Mouse (Mus musculus) neural tube, embryonic 11.5 days (tissue): ENCODE measurements around the gene Srxn1. TPM values are rescaled to one million over a fixed set of nuclear protein-coding genes. Genes with fewer than 3 reads are reported as not detected.
A peak's percentile ranks its signal among the peaks of the same experiment; 100 is the strongest.

Experiments
- ATAC-seq: fragments of 200-750 bp; cut with Nextera tagmentation; 2 replicates; pipeline ENCODE4 v1.8.0; 2017; ENCODE audit warnings: moderate number of reproducible peaks, mild to moderate bottlenecking, moderate TSS enrichment, moderate library complexity; ENCODE audit not compliant: insufficient read depth, low FRiP score, low TSS enrichment
- DNase-seq: peaks from one replicate; pipeline ENCODE4 v3.0.0-alpha.2; 2015; ENCODE audit warnings: low spot score
- H3K27ac ChIP-seq: fragments of 300-500 bp; sonication (generic); 2 replicates; pipeline ENCODE4 v1.5.1; 2014; ENCODE audit warnings: low read depth, mild to moderate bottlenecking, low read length
- H3K27me3 ChIP-seq: fragments of 300-500 bp; sonication (generic); 2 replicates; pipeline ENCODE4 v1.6.1; 2014; ENCODE audit warnings: mild to moderate bottlenecking, low read length, mixed read lengths; ENCODE audit not compliant: control insufficient read depth, insufficient read depth
- H3K36me3 ChIP-seq: fragments of 300-500 bp; sonication (generic); 2 replicates; pipeline ENCODE4 v1.6.1; 2014; ENCODE audit warnings: mild to moderate bottlenecking, low read length, moderate library complexity, mixed read lengths; ENCODE audit not compliant: control insufficient read depth, insufficient read depth
- H3K4me1 ChIP-seq: fragments of 300-500 bp; sonication (generic); 2 replicates; pipeline ENCODE4 v1.6.1; 2014; ENCODE audit warnings: low read length, mixed read lengths; ENCODE audit not compliant: control insufficient read depth, insufficient read depth
- H3K4me2 ChIP-seq: fragments of 300-500 bp; sonication (generic); 2 replicates; pipeline ENCODE4 v1.6.1; 2014; ENCODE audit warnings: low read depth, mild to moderate bottlenecking, moderate library complexity
- H3K4me3 ChIP-seq: fragments of 300-500 bp; sonication (generic); 2 replicates; pipeline ENCODE4 v1.5.1; 2014; ENCODE audit warnings: low read depth, low read length
- H3K9ac ChIP-seq: fragments of 300-500 bp; sonication (generic); 2 replicates; pipeline ENCODE4 v1.6.1; 2014; ENCODE audit warnings: mild to moderate bottlenecking, low read length
- H3K9me3 ChIP-seq: fragments of 300-500 bp; sonication (generic); 2 replicates; pipeline ENCODE4 v1.6.1; 2016; ENCODE audit warnings: low read length; ENCODE audit not compliant: control insufficient read depth
- WGBS: fragments of 180-500 bp; shearing (Covaris S2); extraction: QIAGEN DNeasy Blood & Tissue Kit; methylation state at CpG from one replicate; pipeline ENCODE4 v1.1.7; 2014; 5-methylcytosine and 5-hydroxymethylcytosine counted together
- polyA plus RNA-seq: library from polyadenylated mRNA; unstranded; fragments of >200 nt; fragmentation: Nextera tagmentation; extraction: Ambion mirVana; gene quantifications from 2 replicates; pipeline ENCODE4 v1.2.1, GENCODE M21; 2014

Srxn1 gene
- polyA plus RNA-seq, 1 experiment from 2014 or later, result 18.8 TPM

DNA sequence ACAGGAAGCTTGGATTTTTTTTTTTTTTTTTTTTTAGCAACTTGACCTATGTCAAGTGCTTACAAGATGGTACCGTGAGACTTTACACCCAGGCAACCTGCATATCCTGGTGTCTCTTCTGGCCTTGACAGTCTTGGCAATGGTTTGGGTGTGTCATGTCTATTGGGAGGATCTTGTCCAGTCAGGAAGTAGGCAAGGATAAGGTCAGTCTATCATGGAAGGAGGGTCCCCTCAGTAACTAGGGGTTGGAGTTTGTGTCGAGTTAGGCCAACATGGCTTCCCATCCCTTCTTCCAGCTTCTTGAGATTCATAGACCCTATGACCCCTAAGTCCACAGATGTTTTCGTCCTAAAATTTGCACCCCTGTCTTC is 894 bp downstream of the Srxn1 start:
- WGBS, result 90% methylated on average over 3 of the region's 3 CpGs
- no peak overlapping the region for H3K27ac ChIP-seq
- H3K4me3 ChIP-seq, result peak overlapping the region; percentile 60
- H3K27me3 ChIP-seq, result no peaks in the 10 kb centered on the region
- 0 out of 2 replicates have a peak, but pooled peaks cover 3% of the 10 kb centered on the region for H3K9me3 ChIP-seq
- no peak for ATAC-seq
- H3K9ac ChIP-seq, result no peak overlapping the region
- no peaks in the 10 kb centered on the region for H3K36me3 ChIP-seq
- no peak for DNase-seq
- H3K4me2 ChIP-seq, result peak overlapping the region; percentile 64
- peaks cover 6% of the 10 kb centered on the region for H3K4me1 ChIP-seq

DNA sequence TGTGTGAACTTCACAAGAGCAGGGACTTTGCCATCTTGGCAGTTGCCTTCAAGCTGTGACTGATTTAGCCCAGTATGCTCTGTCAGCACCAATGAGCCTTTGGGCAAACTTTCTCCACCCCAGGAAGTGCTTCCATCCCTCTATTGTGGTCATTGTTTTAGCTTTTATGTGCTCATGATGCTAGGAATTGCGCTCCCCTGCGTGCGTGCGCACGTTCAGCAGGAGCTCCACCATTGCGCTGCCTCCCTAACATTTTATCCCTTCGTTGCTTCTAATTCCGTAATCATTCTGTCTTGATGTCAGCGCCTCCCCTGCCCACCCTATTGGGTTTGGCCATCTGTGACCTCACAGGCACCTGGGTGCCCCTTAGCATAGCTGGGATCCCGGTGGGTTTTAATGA is 1.3 kb downstream of the Srxn1 start:
- no peak overlapping the region for H3K9ac ChIP-seq
- H3K4me2 ChIP-seq, result no peak overlapping the region; the same call in 1 of the 2 replicates
- H3K4me3 ChIP-seq, result no peak overlapping the region
- no peak overlapping the region for H3K27ac ChIP-seq
- DNase-seq (no peak), ATAC-seq (no peak)
- H3K9me3 ChIP-seq, result 0 out of 2 replicates have a peak, but pooled peaks cover 3% of the 10 kb centered on the region
- no peaks in the 10 kb centered on the region for H3K36me3 ChIP-seq
- peaks cover 6% of the 10 kb centered on the region for H3K4me1 ChIP-seq
- 89% methylated on average over 10 of the region's 10 CpGs for WGBS
- no peaks in the 10 kb centered on the region for H3K27me3 ChIP-seq

DNA sequence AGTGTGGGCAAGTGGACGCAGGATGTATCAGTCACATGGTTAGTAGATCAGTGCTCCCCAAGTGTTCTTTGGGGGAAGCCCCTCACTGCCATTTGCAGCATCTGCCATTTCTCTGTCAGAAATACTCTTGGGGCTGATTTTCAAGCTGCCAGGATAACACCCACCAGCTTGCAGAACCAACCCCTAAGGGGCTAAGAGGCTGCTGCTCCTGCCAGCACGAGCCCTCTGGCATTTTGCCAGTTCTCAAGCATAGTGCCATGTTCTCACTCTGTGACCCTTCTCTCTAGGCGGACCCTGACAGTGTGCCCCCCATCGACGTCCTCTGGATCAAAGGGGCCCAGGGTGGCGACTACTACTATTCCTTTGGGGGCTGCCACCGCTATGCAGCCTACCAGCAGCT is 3.4 kb downstream of the Srxn1 start:
- 82% methylated on average over 7 of the region's 7 CpGs for WGBS
- no peak for DNase-seq
- ATAC-seq, result no peak
- Histone ChIP-seq H3K9me3 (0 out of 2 replicates have a peak, but pooled peaks cover 3% of the 10 kb centered on the region), H3K4me3 (no peak overlapping the region), H3K4me2 (no peak overlapping the region), H3K36me3 (no peaks in the 10 kb centered on the region), H3K4me1 (peaks cover 14% of the 10 kb centered on the region), H3K27ac (no peak overlapping the region), H3K27me3 (no peaks in the 10 kb centered on the region), H3K9ac (no peak overlapping the region)

DNA sequence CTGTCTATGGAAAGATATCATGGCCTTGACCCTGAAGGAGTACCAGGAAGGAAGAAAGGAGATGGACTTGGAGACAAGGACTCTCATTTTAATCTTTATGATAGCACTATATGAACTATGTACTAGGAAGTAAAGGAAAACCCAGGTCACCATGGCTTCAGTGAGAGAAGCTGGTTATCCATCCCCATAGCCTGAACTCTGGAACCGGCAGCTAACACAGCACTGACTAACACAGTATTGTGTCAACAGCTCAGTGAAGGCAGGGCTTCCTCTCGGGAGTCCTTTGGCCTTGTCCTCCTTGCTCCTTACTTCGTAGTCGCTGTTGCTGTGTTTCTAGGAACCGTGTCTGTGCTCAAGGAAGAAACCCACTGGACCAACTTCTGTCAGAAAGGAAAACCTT is 4.1 kb downstream of the Srxn1 start:
- 0 out of 2 replicates have a peak, but pooled peaks cover 3% of the 10 kb centered on the region for H3K9me3 ChIP-seq
- DNase-seq, result no peak
- 88% methylated on average over 5 of the region's 5 CpGs for WGBS
- H3K27ac ChIP-seq, result no peak overlapping the region
- H3K4me3 ChIP-seq, result no peak overlapping the region
- ATAC-seq, result no peak
- H3K27me3 ChIP-seq, result no peaks in the 10 kb centered on the region
- no peak overlapping the region for H3K9ac ChIP-seq
- no peak overlapping the region for H3K4me2 ChIP-seq
- no peaks in the 10 kb centered on the region for H3K36me3 ChIP-seq
- peaks cover 18% of the 10 kb centered on the region for H3K4me1 ChIP-seq

DNA sequence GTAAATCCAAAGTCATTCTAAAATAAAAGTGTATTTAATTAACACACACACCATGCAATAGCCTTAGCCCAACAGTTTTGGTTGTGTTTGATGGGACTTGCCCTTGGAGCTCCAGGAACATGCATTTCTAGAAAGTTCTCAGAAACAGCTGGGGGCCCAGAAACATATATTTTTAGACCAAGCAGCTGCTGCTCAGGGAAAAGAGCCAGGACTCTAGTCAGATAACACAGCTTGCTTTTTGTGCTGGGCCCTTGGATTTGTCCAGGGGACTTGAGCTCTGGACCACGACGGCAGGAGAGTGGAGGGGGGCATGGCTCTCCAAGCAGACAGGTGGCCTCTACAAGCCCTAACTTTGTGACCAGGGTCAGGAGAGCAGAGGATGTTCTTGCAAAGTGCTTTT is 6.0 kb downstream of the Srxn1 start:
- H3K9ac ChIP-seq, result no peak overlapping the region
- no peak overlapping the region for H3K4me3 ChIP-seq
- 0 out of 2 replicates have a peak, but pooled peaks cover 3% of the 10 kb centered on the region for H3K9me3 ChIP-seq
- DNase-seq (no peak), ATAC-seq (no peak)
- no peaks in the 10 kb centered on the region for H3K27me3 ChIP-seq
- H3K4me1 ChIP-seq, result peaks cover 28% of the 10 kb centered on the region
- H3K4me2 ChIP-seq, result no peak overlapping the region
- WGBS, result 60% methylated on average over 2 of the region's 2 CpGs
- no peaks in the 10 kb centered on the region for H3K36me3 ChIP-seq
- no peak overlapping the region for H3K27ac ChIP-seq

DNA sequence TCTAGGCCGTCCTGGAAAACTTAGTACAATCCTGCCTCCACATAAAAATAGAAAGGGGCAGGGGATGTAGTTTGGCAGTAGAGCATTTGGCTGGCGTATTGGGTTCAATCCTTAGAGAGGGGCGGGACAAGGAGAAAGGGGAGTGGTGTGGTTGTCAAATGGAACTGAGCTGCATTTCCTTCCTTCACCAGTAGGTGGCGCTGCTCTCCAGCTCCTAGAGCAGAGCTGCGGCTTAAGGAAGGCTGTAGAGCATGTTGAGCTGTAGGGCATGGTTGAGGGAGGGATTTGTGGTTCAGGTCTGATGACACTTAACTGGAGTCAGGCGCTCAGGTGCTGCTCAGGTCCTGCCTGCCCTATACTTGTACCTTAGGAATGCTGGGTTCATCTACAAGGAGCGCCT is 6.6 kb downstream of the Srxn1 start:
- DNase-seq (peak; percentile 94), ATAC-seq (peak; percentile 49)
- no peaks in the 10 kb centered on the region for H3K27me3 ChIP-seq
- 0 out of 2 replicates have a peak, but pooled peaks cover 3% of the 10 kb centered on the region for H3K9me3 ChIP-seq
- 7% methylated on average over 7 of the region's 7 CpGs for WGBS
- H3K4me2 ChIP-seq, result no peak overlapping the region
- peaks cover 28% of the 10 kb centered on the region for H3K4me1 ChIP-seq
- H3K9ac ChIP-seq, result no peak overlapping the region
- H3K27ac ChIP-seq, result no peak overlapping the region
- no peak overlapping the region for H3K4me3 ChIP-seq
- no peaks in the 10 kb centered on the region for H3K36me3 ChIP-seq

DNA sequence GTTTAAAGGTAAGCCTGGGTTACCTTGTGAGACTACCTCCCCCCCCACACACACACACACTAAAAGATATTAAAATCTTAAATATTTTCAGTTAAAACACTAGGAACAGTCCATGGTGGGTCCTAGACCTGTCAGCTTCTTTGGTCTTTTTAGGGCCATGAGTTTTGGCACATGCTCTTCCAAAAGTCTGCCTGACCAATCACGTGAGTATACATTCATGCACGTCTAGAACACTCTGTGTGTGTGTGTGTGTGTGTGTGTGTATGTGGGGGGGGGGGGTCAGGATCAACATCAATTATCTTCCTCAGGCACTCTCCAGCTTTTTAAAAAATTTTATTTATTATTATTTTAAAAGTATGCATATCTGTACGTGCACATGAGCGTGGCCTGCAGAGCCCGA is 7.2 kb downstream of the Srxn1 start:
- WGBS, result 83% methylated on average over 5 of the region's 5 CpGs
- DNase-seq (no peak), ATAC-seq (no peak)
- Histone ChIP-seq H3K27me3 (no peaks in the 10 kb centered on the region), H3K36me3 (no peaks in the 10 kb centered on the region), H3K4me2 (no peak overlapping the region), H3K4me3 (no peak overlapping the region), H3K27ac (no peak overlapping the region), H3K9me3 (0 out of 2 replicates have a peak, but pooled peaks cover 3% of the 10 kb centered on the region), H3K9ac (no peak overlapping the region), H3K4me1 (peaks cover 28% of the 10 kb centered on the region)

DNA sequence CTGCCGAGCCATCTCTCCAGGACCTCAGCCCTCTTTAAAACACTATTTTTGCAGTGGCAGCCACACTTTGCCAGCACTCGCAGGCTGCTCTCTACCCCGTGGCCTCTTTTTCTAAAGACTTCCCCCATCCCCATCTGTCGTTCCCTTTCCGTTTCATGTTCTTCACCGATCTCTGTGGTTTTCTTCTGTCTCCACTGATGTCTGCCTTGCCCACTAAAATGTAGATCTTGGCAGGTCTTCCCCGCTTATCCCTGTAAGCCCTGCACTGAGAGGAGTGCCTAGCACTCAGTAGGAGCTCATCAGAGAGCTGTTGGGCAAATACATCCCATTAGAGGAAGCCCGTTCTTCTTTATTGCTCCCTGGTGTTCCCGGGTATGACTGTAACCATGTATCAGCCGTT is 7.7 kb downstream of the Srxn1 start:
- Histone ChIP-seq H3K36me3 (no peaks in the 10 kb centered on the region), H3K9ac (no peak overlapping the region), H3K4me2 (no peak overlapping the region), H3K9me3 (no peaks in the 10 kb centered on the region), H3K4me1 (peaks cover 28% of the 10 kb centered on the region), H3K27ac (no peak overlapping the region), H3K27me3 (no peaks in the 10 kb centered on the region), H3K4me3 (no peak overlapping the region)
- DNase-seq, result no peak
- no peak for ATAC-seq
- WGBS, result 55% methylated on average over 10 of the region's 10 CpGs

DNA sequence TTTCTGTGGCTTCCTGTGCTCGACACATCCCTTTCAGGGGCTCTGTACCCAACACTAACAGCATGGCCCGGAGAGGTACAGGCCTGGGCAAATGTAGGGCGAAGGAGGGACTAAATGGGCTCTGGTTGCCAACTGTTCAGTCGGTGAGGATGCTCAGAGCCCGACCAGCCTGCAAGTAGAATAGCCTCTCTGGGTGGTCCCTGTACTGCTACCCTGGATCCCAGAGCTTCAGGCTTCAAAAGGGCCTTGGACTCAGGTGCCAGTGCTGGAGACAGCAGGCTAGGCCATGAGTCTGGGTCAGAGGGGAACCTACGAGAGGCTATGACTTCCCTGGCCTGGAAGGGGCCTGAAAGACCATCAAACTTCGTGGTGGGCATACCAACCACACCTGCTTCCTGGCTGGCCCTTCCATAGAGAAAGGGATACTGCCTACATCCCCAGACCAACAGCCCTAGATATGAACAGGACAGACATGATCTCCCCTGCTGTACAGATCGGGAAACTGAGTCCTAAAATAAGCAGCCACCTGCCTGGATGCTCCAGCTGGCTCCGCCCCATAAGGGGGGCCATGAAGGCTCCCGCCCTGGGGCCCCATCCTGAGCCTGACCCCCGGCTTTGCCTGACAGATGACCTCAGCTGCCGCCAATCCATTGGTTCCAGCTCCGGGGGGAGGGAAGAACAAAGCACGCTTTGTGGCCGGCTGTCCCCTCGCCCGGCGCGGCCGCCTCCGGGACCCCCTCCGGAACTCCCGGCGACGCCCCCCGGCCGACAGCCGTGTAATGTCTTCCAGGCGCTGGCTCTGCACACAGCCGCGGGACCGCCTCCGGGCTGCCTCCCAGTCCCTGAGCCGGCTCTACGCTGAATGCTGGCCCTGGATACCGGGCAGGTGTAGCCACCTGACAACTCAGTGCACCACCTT is 9.0 kb downstream of the Srxn1 start:
- Histone ChIP-seq H3K27me3 (no peaks in the 10 kb centered on the region), H3K27ac (0 out of 2 replicates have a peak overlapping the region, but pooled peaks have one; percentile 53), H3K9me3 (no peaks in the 10 kb centered on the region), H3K4me1 (peaks cover 28% of the 10 kb centered on the region), H3K36me3 (no peaks in the 10 kb centered on the region), H3K4me2 (peak overlapping the region; percentile 53), H3K4me3 (peak overlapping the region; percentile 18; the same call in 1 of the 2 replicates), H3K9ac (peak overlapping the region; percentile 42)
- ATAC-seq (peak; percentile 78), DNase-seq (peak; percentile 84)
- 9% methylated on average over 34 of the region's 36 CpGs for WGBS
